Mouse (Mus musculus): ENCODE results near the gene Rbm4b. TPM values are rescaled to one million over a fixed set of nuclear protein-coding genes. Genes with fewer than 3 reads are reported as not detected.

Rbm4b gene
- polyA plus RNA-seq, 1 experiment from 2014 or later, result 30.8 TPM

DNA sequence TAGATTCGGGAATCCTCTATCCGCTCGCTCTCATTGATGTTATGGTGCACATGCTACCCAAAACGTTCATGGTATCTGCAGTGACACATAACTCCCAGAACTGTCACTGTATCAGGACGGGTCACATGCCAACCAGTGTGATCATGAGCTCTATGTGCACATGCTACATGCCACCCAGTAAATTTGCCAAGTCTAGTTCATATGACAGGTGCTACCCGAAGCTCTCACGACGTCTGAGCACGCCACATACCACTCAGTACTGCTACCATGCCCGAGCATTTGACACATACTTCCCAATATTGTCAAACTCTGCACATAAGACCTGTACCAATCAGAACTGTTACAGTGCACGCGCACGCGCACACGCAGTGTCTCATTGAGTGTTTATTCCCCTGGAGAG lies 36.2 kb upstream of the Rbm4b start:
- H3K27ac ChIP-seq, result no peak overlapping the region
- H3K27me3 ChIP-seq, result peaks cover 56% of the 10 kb centered on the region
- no peak overlapping the region for H3K4me2 ChIP-seq
- no peaks in the 10 kb centered on the region for H3K9me3 ChIP-seq (replicated peaks)
- H3K9ac ChIP-seq, result no peak overlapping the region
- 79% methylated on average over 15 of the region's 15 CpGs for WGBS
- peaks cover 5% of the 10 kb centered on the region; the same call in 1 of the 2 replicates for H3K4me1 ChIP-seq (replicated peaks)
- H3K36me3 ChIP-seq, result no peaks in the 10 kb centered on the region
- ATAC-seq (replicated peaks; ENCODE audit: insufficient number of reproducible peaks, insufficient read depth, low FRiP score, low read depth), result no peak
- H3K4me3 ChIP-seq, result no peak overlapping the region

DNA sequence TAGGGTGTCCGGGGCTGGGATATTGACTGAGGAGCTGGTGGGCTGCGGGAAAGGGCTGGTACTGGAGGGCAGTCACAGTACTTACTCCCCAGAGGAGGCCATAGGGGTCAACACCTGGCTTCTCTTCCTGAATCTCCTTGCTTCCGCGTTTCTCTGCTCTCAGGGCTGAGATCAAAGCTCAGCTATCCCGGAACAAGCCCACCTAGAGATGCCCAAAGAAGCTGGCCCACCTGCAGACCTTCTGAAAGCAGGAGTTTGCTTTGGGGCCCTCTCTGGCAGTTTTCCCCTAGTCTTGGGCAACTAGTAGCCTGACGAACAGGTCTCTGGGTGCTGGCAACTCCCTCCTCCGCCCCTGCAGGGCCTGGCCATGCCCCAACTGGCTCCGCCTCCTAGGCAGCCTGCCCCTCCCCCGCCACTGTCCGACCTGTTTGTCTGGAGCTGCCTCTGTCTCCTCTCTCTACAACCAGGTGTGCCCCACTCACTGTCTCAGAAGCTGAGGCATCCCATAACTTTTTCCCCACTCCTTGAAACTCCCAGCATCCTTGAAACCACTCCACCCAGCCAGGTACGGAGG lies 35.5 kb upstream of the Rbm4b start:
- 20% methylated on average over 11 of the region's 11 CpGs for WGBS
- ATAC-seq (replicated peaks; ENCODE audit: insufficient number of reproducible peaks, insufficient read depth, low FRiP score, low read depth), result no peak
- Histone ChIP-seq H3K27me3 (peaks cover 49% of the 10 kb centered on the region), H3K9me3 (replicated peaks) (no peaks in the 10 kb centered on the region), H3K36me3 (no peaks in the 10 kb centered on the region), H3K4me2 (no peak overlapping the region), H3K9ac (no peak overlapping the region), H3K4me3 (no peak overlapping the region), H3K27ac (no peak overlapping the region), H3K4me1 (replicated peaks) (peaks cover 5% of the 10 kb centered on the region; the same call in 1 of the 2 replicates)

DNA sequence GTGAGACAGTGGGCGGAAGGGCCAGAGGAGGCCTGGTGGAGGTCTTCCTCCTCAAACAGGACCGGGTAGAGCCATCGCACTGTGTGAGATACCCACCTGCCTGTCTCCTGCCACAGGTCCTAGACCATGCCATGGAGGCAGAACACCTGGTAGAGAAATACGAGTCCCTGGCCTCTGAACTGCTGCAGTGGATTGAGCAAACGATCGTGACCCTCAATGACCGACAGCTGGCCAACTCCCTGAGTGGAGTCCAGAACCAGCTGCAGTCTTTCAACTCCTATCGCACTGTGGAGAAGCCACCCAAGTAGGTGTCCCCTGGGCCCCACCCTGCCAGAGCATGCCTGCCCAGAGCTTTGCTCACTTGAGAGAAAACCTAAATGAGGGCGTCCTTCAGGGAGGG lies 27.1 kb upstream of the Rbm4b start:
- H3K27ac ChIP-seq, result no peak overlapping the region
- no peak overlapping the region for H3K4me2 ChIP-seq
- H3K4me3 ChIP-seq, result no peak overlapping the region
- no peak for ATAC-seq (replicated peaks; ENCODE audit: insufficient number of reproducible peaks, insufficient read depth, low FRiP score, low read depth)
- no peak overlapping the region for H3K9ac ChIP-seq
- H3K36me3 ChIP-seq, result no peaks in the 10 kb centered on the region
- H3K4me1 ChIP-seq (replicated peaks), result no peaks in the 10 kb centered on the region
- H3K9me3 ChIP-seq (replicated peaks), result no peaks in the 10 kb centered on the region
- 77% methylated on average over 9 of the region's 9 CpGs for WGBS
- no peaks in the 10 kb centered on the region for H3K27me3 ChIP-seq

DNA sequence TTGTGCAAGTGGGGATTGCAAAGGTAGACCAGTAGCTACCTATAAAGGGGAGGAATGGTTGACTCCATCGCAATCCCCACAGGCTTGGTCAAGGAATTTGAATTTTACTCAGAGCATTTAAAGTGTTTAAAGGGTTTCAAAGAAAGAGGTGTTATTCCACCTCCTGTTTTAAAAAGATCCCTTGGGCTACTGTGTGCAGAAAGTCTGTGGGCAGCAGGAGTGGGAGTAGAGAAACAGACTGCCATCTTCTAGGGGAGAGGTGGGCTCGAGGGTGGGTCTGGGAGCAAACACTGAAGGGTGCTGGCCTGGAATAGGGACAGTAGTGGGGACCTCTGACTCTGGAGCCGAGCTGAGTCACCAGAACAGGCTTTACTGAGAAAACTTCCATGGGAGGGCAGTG lies 23.2 kb upstream of the Rbm4b start:
- WGBS, result 79% methylated on average over 3 of the region's 3 CpGs
- Histone ChIP-seq H3K9ac (no peak overlapping the region), H3K4me2 (no peak overlapping the region), H3K4me1 (replicated peaks) (no peaks in the 10 kb centered on the region), H3K9me3 (replicated peaks) (no peaks in the 10 kb centered on the region), H3K27ac (no peak overlapping the region), H3K36me3 (no peaks in the 10 kb centered on the region), H3K27me3 (no peaks in the 10 kb centered on the region), H3K4me3 (no peak overlapping the region)
- ATAC-seq (replicated peaks; ENCODE audit: insufficient number of reproducible peaks, insufficient read depth, low FRiP score, low read depth), result no peak

DNA sequence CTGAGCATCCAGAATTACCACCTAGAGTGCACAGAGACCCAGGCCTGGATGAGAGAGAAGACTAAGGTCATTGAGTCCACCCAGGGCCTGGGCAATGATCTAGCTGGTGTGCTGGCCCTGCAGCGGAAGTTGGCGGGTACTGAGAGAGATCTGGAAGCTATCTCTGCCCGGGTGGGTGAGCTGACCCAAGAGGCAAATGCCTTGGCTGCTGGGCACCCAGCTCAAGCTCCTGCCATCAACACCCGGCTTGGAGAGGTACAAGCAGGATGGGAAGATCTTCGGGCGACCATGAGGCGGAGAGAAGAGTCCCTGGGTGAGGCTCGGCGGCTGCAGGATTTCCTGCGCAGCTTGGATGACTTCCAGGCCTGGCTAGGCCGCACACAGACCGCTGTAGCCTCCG lies 18.4 kb upstream of the Rbm4b start:
- H3K36me3 ChIP-seq, result no peaks in the 10 kb centered on the region
- no peaks in the 10 kb centered on the region for H3K4me1 ChIP-seq (replicated peaks)
- no peak overlapping the region for H3K4me3 ChIP-seq
- H3K9ac ChIP-seq, result no peak overlapping the region
- H3K9me3 ChIP-seq (replicated peaks), result no peaks in the 10 kb centered on the region
- H3K27me3 ChIP-seq, result no peaks in the 10 kb centered on the region
- 75% methylated on average over 13 of the region's 13 CpGs for WGBS
- no peak overlapping the region for H3K4me2 ChIP-seq
- no peak for ATAC-seq (replicated peaks; ENCODE audit: insufficient number of reproducible peaks, insufficient read depth, low FRiP score, low read depth)
- no peak overlapping the region for H3K27ac ChIP-seq

DNA sequence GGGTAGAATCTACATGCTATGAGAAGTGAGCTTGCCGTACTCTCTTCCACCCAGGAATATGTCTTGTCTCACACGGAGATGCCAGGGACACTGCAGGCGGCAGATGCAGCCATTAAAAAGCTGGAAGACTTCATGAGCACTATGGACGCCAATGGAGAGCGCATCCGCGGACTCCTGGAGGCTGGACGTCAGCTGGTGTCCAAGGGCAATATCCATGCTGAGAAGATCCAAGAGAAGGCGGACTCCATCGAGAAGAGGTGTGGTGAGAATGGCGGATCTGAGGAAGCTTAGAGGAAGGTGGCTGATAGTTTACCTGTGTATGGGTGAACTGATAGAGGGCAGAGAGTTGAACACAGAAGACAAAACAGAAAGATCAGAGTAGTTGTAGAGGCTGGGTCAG lies 17.2 kb upstream of the Rbm4b start:
- Histone ChIP-seq H3K4me1 (replicated peaks) (no peaks in the 10 kb centered on the region), H3K27me3 (no peaks in the 10 kb centered on the region), H3K4me2 (no peak overlapping the region), H3K9me3 (replicated peaks) (no peaks in the 10 kb centered on the region), H3K27ac (no peak overlapping the region), H3K36me3 (no peaks in the 10 kb centered on the region), H3K9ac (no peak overlapping the region), H3K4me3 (no peak overlapping the region)
- 90% methylated on average over 11 of the region's 11 CpGs for WGBS
- no peak for ATAC-seq (replicated peaks; ENCODE audit: insufficient number of reproducible peaks, insufficient read depth, low FRiP score, low read depth)

DNA sequence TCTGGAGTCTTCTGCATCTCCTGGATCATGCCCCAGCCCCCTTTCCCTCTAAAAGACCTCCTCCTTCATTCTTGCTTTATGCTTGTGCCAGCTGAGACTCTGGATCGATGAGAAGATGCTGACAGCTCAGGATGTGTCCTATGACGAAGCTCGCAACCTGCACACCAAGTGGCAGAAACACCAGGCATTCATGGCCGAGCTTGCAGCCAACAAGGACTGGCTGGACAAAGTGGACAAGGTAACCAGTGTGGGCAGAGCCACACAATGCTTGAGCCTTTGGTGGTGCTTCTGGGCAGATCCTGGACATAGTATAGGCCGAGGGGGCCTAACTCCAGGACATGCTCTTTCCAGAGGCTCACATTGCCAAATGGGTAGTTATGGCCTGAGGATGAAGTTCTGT lies 16.5 kb upstream of the Rbm4b start:
- Histone ChIP-seq H3K9me3 (replicated peaks) (no peaks in the 10 kb centered on the region), H3K4me2 (no peak overlapping the region), H3K27me3 (no peaks in the 10 kb centered on the region), H3K36me3 (no peaks in the 10 kb centered on the region), H3K27ac (no peak overlapping the region), H3K4me1 (replicated peaks) (peaks cover under 1% of the 10 kb centered on the region; the same call in 1 of the 2 replicates), H3K4me3 (no peak overlapping the region), H3K9ac (no peak overlapping the region)
- ATAC-seq (replicated peaks; ENCODE audit: insufficient number of reproducible peaks, insufficient read depth, low FRiP score, low read depth), result no peak
- WGBS, result 77% methylated on average over 5 of the region's 5 CpGs

DNA sequence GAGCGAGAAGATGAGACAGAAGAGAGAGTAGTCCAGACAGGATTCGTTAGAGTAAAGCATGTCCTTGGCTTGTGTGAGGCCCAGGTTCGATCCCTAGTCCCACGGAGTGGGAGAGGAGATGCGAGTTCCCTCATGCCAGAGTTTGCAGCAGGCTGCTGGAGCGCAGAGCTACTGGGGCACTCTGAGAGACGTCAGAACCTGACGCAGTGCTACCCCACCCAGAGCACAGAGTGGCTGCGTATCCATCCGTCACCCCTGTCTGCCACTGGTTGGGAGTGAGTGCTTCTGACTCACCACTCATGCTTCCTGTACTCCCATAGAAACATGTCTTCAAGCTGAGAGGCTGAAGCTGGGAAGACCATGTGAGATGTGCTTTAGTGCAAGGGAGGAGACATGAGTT lies 14.8 kb upstream of the Rbm4b start:
- no peaks in the 10 kb centered on the region for H3K9me3 ChIP-seq (replicated peaks)
- ATAC-seq (replicated peaks; ENCODE audit: insufficient number of reproducible peaks, insufficient read depth, low FRiP score, low read depth), result no peak
- H3K4me2 ChIP-seq, result no peak overlapping the region
- WGBS, result 74% methylated on average over 10 of the region's 10 CpGs
- peaks cover 7% of the 10 kb centered on the region for H3K4me1 ChIP-seq (replicated peaks)
- no peak overlapping the region for H3K4me3 ChIP-seq
- no peak overlapping the region for H3K9ac ChIP-seq
- no peaks in the 10 kb centered on the region for H3K36me3 ChIP-seq
- no peak overlapping the region for H3K27ac ChIP-seq
- no peaks in the 10 kb centered on the region for H3K27me3 ChIP-seq

DNA sequence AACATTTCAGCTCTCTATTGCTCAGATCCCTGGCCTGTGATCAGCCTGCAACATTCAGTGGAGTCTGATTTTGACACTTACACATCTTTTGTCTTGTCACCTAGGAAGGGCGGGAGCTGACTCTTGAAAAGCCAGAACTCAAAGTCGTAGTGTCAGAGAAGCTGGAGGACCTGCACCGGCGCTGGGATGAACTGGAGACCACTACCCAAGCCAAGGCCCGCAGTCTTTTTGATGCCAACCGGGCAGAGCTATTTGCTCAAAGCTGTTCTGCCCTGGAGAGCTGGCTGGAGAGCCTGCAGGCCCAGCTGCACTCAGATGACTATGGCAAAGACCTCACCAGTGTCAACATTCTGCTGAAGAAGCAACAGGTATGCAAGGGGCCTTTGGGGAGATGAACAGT lies 14.1 kb upstream of the Rbm4b start:
- Histone ChIP-seq H3K4me3 (no peak overlapping the region), H3K36me3 (no peaks in the 10 kb centered on the region), H3K4me2 (no peak overlapping the region), H3K9me3 (replicated peaks) (no peaks in the 10 kb centered on the region), H3K27ac (no peak overlapping the region), H3K4me1 (replicated peaks) (peaks cover 7% of the 10 kb centered on the region), H3K9ac (no peak overlapping the region), H3K27me3 (no peaks in the 10 kb centered on the region)
- WGBS, result 86% methylated on average over 6 of the region's 6 CpGs
- no peak for ATAC-seq (replicated peaks; ENCODE audit: insufficient number of reproducible peaks, insufficient read depth, low FRiP score, low read depth)

DNA sequence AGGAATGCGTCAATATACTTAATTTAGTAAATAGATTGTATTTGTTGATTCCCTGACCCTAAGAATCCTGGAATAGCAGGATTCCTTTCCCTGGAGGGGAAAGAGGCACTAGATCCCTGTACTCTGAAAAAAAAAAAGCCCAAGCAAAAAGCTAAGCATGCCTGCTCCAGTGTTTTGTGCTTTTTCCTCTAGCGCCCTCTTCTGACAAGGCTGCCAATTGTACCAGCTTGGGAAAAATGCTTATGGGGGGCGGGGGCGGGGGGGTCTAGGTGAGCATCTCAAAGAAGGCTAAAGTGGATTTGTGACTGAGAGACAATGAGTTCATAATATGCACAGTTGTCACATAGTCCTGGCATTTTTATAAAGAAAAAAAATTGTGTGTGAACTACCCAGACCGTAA lies 12.8 kb upstream of the Rbm4b start:
- H3K4me2 ChIP-seq, result no peak overlapping the region
- WGBS, result 43% methylated on average over 5 of the region's 5 CpGs
- H3K27ac ChIP-seq, result no peak overlapping the region
- no peak overlapping the region for H3K4me3 ChIP-seq
- no peaks in the 10 kb centered on the region for H3K36me3 ChIP-seq
- no peak overlapping the region for H3K9ac ChIP-seq
- H3K9me3 ChIP-seq (replicated peaks), result no peaks in the 10 kb centered on the region
- H3K27me3 ChIP-seq, result no peaks in the 10 kb centered on the region
- peaks cover 7% of the 10 kb centered on the region for H3K4me1 ChIP-seq (replicated peaks)
- no peak for ATAC-seq (replicated peaks; ENCODE audit: insufficient number of reproducible peaks, insufficient read depth, low FRiP score, low read depth)

DNA sequence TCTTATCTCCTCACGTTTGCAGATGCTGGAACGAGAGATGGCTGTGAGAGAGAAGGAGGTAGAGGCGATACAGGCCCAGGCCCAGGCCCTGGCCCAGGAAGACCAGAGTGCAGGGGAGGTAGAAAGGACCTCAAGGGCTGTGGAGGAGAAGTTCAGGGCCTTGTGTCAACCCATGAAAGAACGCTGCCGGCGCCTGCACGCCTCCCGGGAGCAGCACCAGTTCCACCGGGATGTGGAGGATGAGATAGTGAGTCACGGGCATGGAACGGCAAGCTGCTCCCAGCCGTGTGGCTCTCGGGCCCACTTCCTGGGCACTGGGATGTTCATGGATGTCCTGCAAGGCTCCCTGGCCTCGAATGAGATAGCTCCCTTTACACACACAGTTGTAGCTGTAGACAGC lies 12.3 kb upstream of the Rbm4b start:
- no peak overlapping the region for H3K9ac ChIP-seq
- H3K36me3 ChIP-seq, result no peaks in the 10 kb centered on the region
- no peak overlapping the region for H3K4me2 ChIP-seq
- no peak for ATAC-seq (replicated peaks; ENCODE audit: insufficient number of reproducible peaks, insufficient read depth, low FRiP score, low read depth)
- H3K27ac ChIP-seq, result no peak overlapping the region
- H3K27me3 ChIP-seq, result no peaks in the 10 kb centered on the region
- H3K4me1 ChIP-seq (replicated peaks), result peaks cover 7% of the 10 kb centered on the region
- H3K9me3 ChIP-seq (replicated peaks), result no peaks in the 10 kb centered on the region
- no peak overlapping the region for H3K4me3 ChIP-seq
- 78% methylated on average over 14 of the region's 14 CpGs for WGBS

DNA sequence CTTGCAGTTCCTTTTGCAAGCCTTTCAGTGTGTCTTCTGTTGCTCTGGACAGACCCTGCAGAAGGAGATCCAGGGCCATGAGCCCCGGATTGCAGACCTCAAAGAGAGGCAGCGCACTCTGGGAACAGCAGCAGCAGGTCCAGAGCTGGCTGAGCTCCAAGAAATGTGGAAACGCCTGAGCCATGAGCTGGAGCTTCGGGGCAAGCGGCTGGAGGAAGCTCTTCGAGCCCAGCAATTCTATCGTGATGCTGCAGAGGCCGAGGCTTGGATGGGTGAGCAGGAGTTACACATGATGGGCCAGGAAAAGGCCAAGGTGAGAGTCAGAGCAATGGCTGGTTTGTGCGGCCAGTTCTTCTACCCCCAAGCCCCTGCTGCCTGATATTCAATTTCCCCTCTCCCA lies 11.2 kb upstream of the Rbm4b start:
- Histone ChIP-seq H3K4me3 (no peak overlapping the region), H3K9ac (no peak overlapping the region), H3K9me3 (replicated peaks) (no peaks in the 10 kb centered on the region)

More for the DNA sequence above, 11.2 kb upstream of the Rbm4b start:
- Histone ChIP-seq H3K36me3 (no peaks in the 10 kb centered on the region), H3K27me3 (no peaks in the 10 kb centered on the region), H3K4me2 (no peak overlapping the region), H3K4me1 (replicated peaks) (peaks cover 7% of the 10 kb centered on the region), H3K27ac (no peak overlapping the region)
- no peak for ATAC-seq (replicated peaks; ENCODE audit: insufficient number of reproducible peaks, insufficient read depth, low FRiP score, low read depth)
- 27% methylated on average over 9 of the region's 9 CpGs for WGBS

Data from heart, embryonic 15.5 days (tissue).